Mouse (Mus musculus) testis, adult 2 months (tissue): ENCODE measurements around the gene Tm9sf1.

ENCODE experiments used
- CTCF ChIP-seq: fragments of 200-500 bp; IDR thresholded peaks from 2 replicates; pipeline ENCODE4 v1.5.1; 2012; ENCODE audit warnings: low read depth, mild to moderate bottlenecking, inconsistent platforms, low read length, moderate library complexity; ENCODE audit not compliant: control insufficient read depth, insufficient read depth, insufficient replicate concordance
- POLR2A ChIP-seq: fragments of 200-500 bp; IDR thresholded peaks from 2 replicates; pipeline ENCODE4 v1.6.1; 2012; ENCODE audit warnings: low read depth, mild to moderate bottlenecking, inconsistent platforms, low read length, moderate library complexity; ENCODE audit not compliant: control insufficient read depth

DNA sequence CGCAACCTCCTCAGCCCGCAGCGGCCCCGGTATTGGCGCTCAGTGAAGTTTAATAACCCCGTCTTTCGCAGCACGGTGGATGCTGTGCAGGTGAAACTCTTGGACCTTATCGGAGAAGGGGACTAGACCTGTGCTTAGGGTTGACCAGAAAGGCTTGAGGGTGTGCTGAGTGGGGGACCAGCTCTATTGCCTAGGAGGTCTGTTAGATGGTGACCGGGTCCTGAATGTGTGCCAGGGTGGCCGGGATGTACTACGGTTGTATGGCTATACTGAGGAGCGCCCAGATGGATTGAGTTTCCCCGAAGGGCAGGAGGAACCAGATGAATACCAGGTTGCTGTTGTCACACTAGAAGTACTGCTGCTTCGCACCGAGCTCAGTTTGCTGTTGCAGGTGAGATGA, 51.4 kb downstream of the Tm9sf1 start:
- TF ChIP-seq CTCF (no peak), POLR2A (no peak)
